Mouse (Mus musculus) heart, adult 2 months (tissue): ENCODE measurements around the gene Smarcal1.

ENCODE experiments used
- CTCF ChIP-seq: fragments of 200-600 bp; IDR thresholded peaks from 2 replicates; pipeline ENCODE4 v1.8.1; 2022; ENCODE audit warnings: antibody characterized with exemption, mild to moderate bottlenecking, moderate library complexity
- EP300 ChIP-seq: fragments of 200-500 bp; IDR thresholded peaks from 2 replicates; pipeline ENCODE4 v1.6.1; 2011; ENCODE audit warnings: low read depth, low read length, control low read depth; ENCODE audit not compliant: insufficient read depth
- POLR2A ChIP-seq: fragments of 200-500 bp; IDR thresholded peaks from 2 replicates; pipeline ENCODE4 v1.6.1; 2011; ENCODE audit warnings: mild to moderate bottlenecking, low read depth, low read length, control low read depth; ENCODE audit not compliant: insufficient read depth

DNA sequence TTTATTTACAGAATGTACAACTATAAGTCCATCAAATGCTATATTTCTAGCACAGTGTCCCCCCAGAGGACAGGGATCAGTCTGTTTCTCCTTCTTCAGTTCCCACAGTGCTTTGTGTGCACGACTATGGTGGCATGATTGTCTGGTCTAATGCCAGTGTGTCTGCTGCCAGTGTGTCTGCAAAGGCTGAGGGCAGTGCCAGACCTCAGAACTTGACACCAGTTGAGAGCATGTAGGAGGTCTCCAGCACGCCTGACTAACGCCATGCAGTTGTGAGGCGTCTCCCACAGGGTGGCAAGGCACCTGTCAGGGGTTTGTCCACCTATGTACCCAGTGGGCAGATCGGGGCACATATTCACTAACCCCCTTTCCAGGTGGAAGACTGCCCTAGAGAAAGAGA lies 17.7 kb downstream of the Smarcal1 start:
- no peak for TF ChIP-seq CTCF
- 0 out of 2 replicates have a peak, but pooled peaks have one; percentile 22 for TF ChIP-seq EP300
- TF ChIP-seq POLR2A, result no peak; the same call in 1 of the 2 replicates
